Mouse (Mus musculus) liver, adult 2 months (tissue): ENCODE results near the gene Col5a1. TPM values are rescaled to one million over a fixed set of nuclear protein-coding genes. Genes with fewer than 3 reads are reported as not detected.

Source experiments
- DNase-seq: peaks from one replicate; pipeline ENCODE4 v3.0.0-alpha.2; 2011; ENCODE audit warnings: low read depth, low spot score; ENCODE audit errors: extremely low read depth
- H3K27ac ChIP-seq: fragments of 200-500 bp; replicated peaks from 2 replicates; pipeline ENCODE4 v1.5.1; 2012; ENCODE audit warnings: low read depth, mild to moderate bottlenecking, control low read depth, inconsistent platforms, low read length; ENCODE audit not compliant: insufficient read depth
- H3K27me3 ChIP-seq: fragments of 200-500 bp; 2 replicates; pipeline ENCODE4 v1.6.1; 2012; ENCODE audit warnings: mild to moderate bottlenecking, moderate library complexity, low read length, inconsistent platforms; ENCODE audit not compliant: control insufficient read depth, insufficient read depth
- H3K36me3 ChIP-seq: fragments of 200-500 bp; 2 replicates; pipeline ENCODE4 v1.6.1; 2012; ENCODE audit warnings: low read length, inconsistent platforms; ENCODE audit not compliant: control insufficient read depth, insufficient read depth
- H3K4me1 ChIP-seq: fragments of 200-500 bp; 2 replicates; pipeline ENCODE4 v1.6.1; 2011; ENCODE audit warnings: low read length; ENCODE audit not compliant: control insufficient read depth, insufficient read depth
- H3K4me3 ChIP-seq: fragments of 200-500 bp; 2 replicates; pipeline ENCODE4 v1.5.1; 2011; ENCODE audit warnings: low read depth, mild to moderate bottlenecking, control low read depth, low read length, moderate library complexity; ENCODE audit not compliant: insufficient read depth
- H3K79me2 ChIP-seq: fragments of 200-500 bp; 2 replicates; pipeline ENCODE4 v1.6.1; 2012; ENCODE audit warnings: inconsistent platforms, mild to moderate bottlenecking, low read length, moderate library complexity; ENCODE audit not compliant: control insufficient read depth, insufficient read depth
- H3K9ac ChIP-seq: fragments of 200-500 bp; 2 replicates; pipeline ENCODE4 v1.6.1; 2012; ENCODE audit warnings: low read depth, mild to moderate bottlenecking, control low read depth, inconsistent platforms, low read length
- CTCF ChIP-seq: fragments of 200-500 bp; IDR thresholded peaks from 2 replicates; pipeline ENCODE4 v1.5.1; 2011; ENCODE audit warnings: low read depth, low read length, control low read depth
- POLR2A ChIP-seq: fragments of 200-500 bp; IDR thresholded peaks from 2 replicates; pipeline ENCODE4 v1.6.1; 2011; ENCODE audit warnings: low read length, control low read depth; ENCODE audit not compliant: insufficient read depth; ENCODE audit errors: extremely low read depth
- WGBS: fragments of 180-500 bp; shearing (Covaris S2); methylation state at CpG from one replicate; pipeline ENCODE4 v1.1.7; 2018; 5-methylcytosine and 5-hydroxymethylcytosine counted together
- polyA plus RNA-seq: library from polyadenylated mRNA; depleted of rRNA; stranded (reverse); fragments of >200 nt; gene quantifications from 2 replicates; pipeline ENCODE4 v1.2.3, GENCODE M21; 2012
- total RNA-seq: library from RNA; depleted of rRNA; stranded (reverse); fragments of >200 nt; gene quantifications from 2 replicates; pipeline ENCODE4 v1.2.3, GENCODE M21; 2014

Col5a1 gene
- total and polyA plus RNA-seq, 2 experiments, result 2.0 to 2.1 TPM

- no peak overlapping the region for H3K9ac ChIP-seq
- no peaks in the 10 kb centered on the region for H3K79me2 ChIP-seq
- no peak overlapping the region for H3K4me3 ChIP-seq
- TF ChIP-seq CTCF, result no peak
- TF ChIP-seq POLR2A, result no peak
- no peak overlapping the region for H3K27ac ChIP-seq
- H3K36me3 ChIP-seq, result no peaks in the 10 kb centered on the region
- 64% methylated on average over 12 of the region's 12 CpGs for WGBS
- no peaks in the 10 kb centered on the region for H3K27me3 ChIP-seq
- DNase-seq, result no peak
- H3K4me1 ChIP-seq, result no peaks in the 10 kb centered on the region
Observed at GRCm38 (mm10) chr2:28037505-28038390, 151.5 kb downstream of the Col5a1 start.

DNA sequence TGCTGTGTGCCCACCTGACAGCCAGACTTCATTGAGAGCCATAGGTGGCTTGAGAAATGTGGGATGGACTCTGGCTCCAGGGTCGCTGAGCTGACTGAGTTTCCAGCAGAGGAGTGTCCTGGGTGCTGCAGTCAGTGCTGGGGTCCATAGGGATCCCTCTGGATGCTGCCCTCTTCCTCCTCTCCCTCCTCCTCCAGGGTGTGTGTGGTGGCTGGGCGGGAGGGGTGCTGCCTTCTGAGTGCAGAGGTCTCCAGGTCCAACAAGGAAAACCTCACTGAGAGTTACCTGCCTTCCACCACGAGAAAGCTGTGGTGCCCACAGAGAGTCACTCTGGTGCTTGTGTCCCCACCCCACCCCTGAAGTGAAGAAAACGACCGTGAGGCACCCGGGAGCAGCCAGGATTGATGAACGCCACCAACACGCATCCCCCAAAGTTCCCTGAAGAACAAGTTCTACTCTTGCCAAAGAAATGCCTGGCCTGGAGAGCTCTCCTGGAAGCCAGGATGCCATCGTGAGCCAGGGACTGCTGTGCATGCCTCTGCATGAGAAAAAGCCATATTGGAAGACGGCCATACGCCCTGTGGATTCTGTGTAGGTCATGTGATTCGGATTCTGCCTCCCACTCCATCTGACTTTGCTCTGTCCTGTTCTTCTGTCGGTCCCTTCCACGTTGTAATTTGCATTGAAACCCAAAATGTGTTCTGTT, 152.3 kb downstream of the Col5a1 start:
- no peak for DNase-seq

GRCm38 (mm10) chr2:28039647-28040325, 153.6 kb downstream of the Col5a1 start:
- 93% methylated on average over 10 of the region's 10 CpGs for WGBS
- TF ChIP-seq CTCF (no peak), POLR2A (no peak)
- Histone ChIP-seq H3K27me3 (no peaks in the 10 kb centered on the region), H3K9ac (no peak overlapping the region), H3K79me2 (no peaks in the 10 kb centered on the region), H3K4me1 (no peaks in the 10 kb centered on the region), H3K27ac (no peak overlapping the region), H3K36me3 (no peaks in the 10 kb centered on the region), H3K4me3 (no peak overlapping the region)
- no peak for DNase-seq

More for the DNA sequence above, 152.3 kb downstream of the Col5a1 start:
- Histone ChIP-seq H3K79me2 (no peaks in the 10 kb centered on the region), H3K36me3 (no peaks in the 10 kb centered on the region), H3K27ac (no peak overlapping the region), H3K27me3 (no peaks in the 10 kb centered on the region), H3K4me1 (no peaks in the 10 kb centered on the region), H3K4me3 (no peak overlapping the region), H3K9ac (no peak overlapping the region)
- 80% methylated on average over 14 of the region's 14 CpGs for WGBS
- TF ChIP-seq CTCF (no peak), POLR2A (no peak)

- no peaks in the 10 kb centered on the region for H3K36me3 ChIP-seq
- no peak for DNase-seq
- WGBS, result 96% methylated on average over 1 of the region's 1 CpGs
- H3K4me3 ChIP-seq, result no peak overlapping the region
- no peak overlapping the region for H3K9ac ChIP-seq
- no peaks in the 10 kb centered on the region for H3K27me3 ChIP-seq
- no peaks in the 10 kb centered on the region for H3K4me1 ChIP-seq
- H3K79me2 ChIP-seq, result no peaks in the 10 kb centered on the region
- no peak for TF ChIP-seq CTCF
- no peak for TF ChIP-seq POLR2A
- H3K27ac ChIP-seq, result no peak overlapping the region
Observed at GRCm38 (mm10) chr2:28040466-28040865, 154.2 kb downstream of the Col5a1 start.

GRCm38 (mm10) chr2:28044920-28045598, 158.8 kb downstream of the Col5a1 start:
- TF ChIP-seq CTCF (no peak), POLR2A (no peak)
- H3K27ac ChIP-seq, result no peak overlapping the region
- no peaks in the 10 kb centered on the region for H3K79me2 ChIP-seq
- H3K36me3 ChIP-seq, result no peaks in the 10 kb centered on the region
- H3K4me3 ChIP-seq, result no peak overlapping the region
- DNase-seq, result no peak
- no peaks in the 10 kb centered on the region for H3K27me3 ChIP-seq
- H3K4me1 ChIP-seq, result no peaks in the 10 kb centered on the region
- no peak overlapping the region for H3K9ac ChIP-seq
- 85% methylated on average over 9 of the region's 9 CpGs for WGBS
